Mouse (Mus musculus) thymus, postnatal 10 days (tissue): ENCODE data around the gene Gga1.
"Not testable (repeated sequence)": the region's sequence is repeated elsewhere in the genome, so short reads cannot be mapped to it uniquely, and the experiment has no call there.

Source experiments
- DNase-seq, 2 experiments: peaks; one replicate each; pipeline ENCODE4 v3.0.0; 2021; ENCODE audit warnings: low spot score in 2 of 2

Gga1 gene

GRCm38 (mm10) chr15:78845321-78845720, 31.7 kb upstream of the Gga1 start:
- DNase-seq, result no peak

GRCm38 (mm10) chr15:78845867-78846266, 31.1 kb upstream of the Gga1 start:
- no peak for DNase-seq

- no peak for DNase-seq
Measured at GRCm38 (mm10) chr15:78846352-78846751, 30.6 kb upstream of the Gga1 start.

GRCm38 (mm10) chr15:78846805-78847204, 30.2 kb upstream of the Gga1 start:
- DNase-seq, result not testable (repeated sequence)

GRCm38 (mm10) chr15:78848467-78848866, 28.5 kb upstream of the Gga1 start:
- DNase-seq, result peak; percentile 68 to 87

- no peak for DNase-seq
Measured at GRCm38 (mm10) chr15:78849485-78849884, 27.5 kb upstream of the Gga1 start.

- no peak for DNase-seq
Measured at GRCm38 (mm10) chr15:78850059-78850824, 26.7 kb upstream of the Gga1 start.

GRCm38 (mm10) chr15:78850944-78851343, 26.0 kb upstream of the Gga1 start:
- no peak for DNase-seq

GRCm38 (mm10) chr15:78851505-78852153, 25.4 kb upstream of the Gga1 start:
- peak; percentile 71 to 93 for DNase-seq

GRCm38 (mm10) chr15:78855303-78855965, 21.6 kb upstream of the Gga1 start, which contains the start of gene Lgals2:
TSS of gene Lgals2 (minus strand) at chr15:78855529.
- no peak for DNase-seq

GRCm38 (mm10) chr15:78857009-78857408, 20.0 kb upstream of the Gga1 start:
- DNase-seq, result no peak

GRCm38 (mm10) chr15:78859311-78859710, 17.7 kb upstream of the Gga1 start:
- DNase-seq, result no peak

- peak in 1 of 2 experiments; percentile 35 for DNase-seq
Measured at GRCm38 (mm10) chr15:78859714-78860113, 17.3 kb upstream of the Gga1 start.

- no peak for DNase-seq
Measured at GRCm38 (mm10) chr15:78862280-78862679, 14.7 kb upstream of the Gga1 start.

- DNase-seq, result no peak
Measured at GRCm38 (mm10) chr15:78863154-78863553, 13.8 kb upstream of the Gga1 start.

- peak; percentile 31 for DNase-seq
Measured at GRCm38 (mm10) chr15:78863852-78864253, 13.1 kb upstream of the Gga1 start.

- DNase-seq, result no peak
Measured at GRCm38 (mm10) chr15:78868398-78868797, 8.6 kb upstream of the Gga1 start.

- no peak for DNase-seq
Measured at GRCm38 (mm10) chr15:78868826-78869233, 8.2 kb upstream of the Gga1 start.

- peak in 1 of 2 experiments; percentile 38 for DNase-seq
Measured at GRCm38 (mm10) chr15:78869775-78870174, 7.2 kb upstream of the Gga1 start.

GRCm38 (mm10) chr15:78872021-78872608, 4.9 kb upstream of the Gga1 start:
- no peak for DNase-seq

GRCm38 (mm10) chr15:78873803-78874435, 3.1 kb upstream of the Gga1 start:
- DNase-seq, result no peak

- no peak for DNase-seq
Measured at GRCm38 (mm10) chr15:78874989-78875388, 2.0 kb upstream of the Gga1 start.
